Mouse (Mus musculus) MEL (cell line): ENCODE data around the gene Msx1.

Source experiments
- CTCF ChIP-seq, 3 experiments: IDR thresholded peaks in 2 of 3; conservative IDR thresholded peaks in 1 of 3; 2 replicates each; pipeline ENCODE4 v1.5.1; 2011 to 2012; ENCODE audit warnings: low read length in 3 of 3, low read depth in 2 of 3, mild to moderate bottlenecking in 2 of 3, improper control_type of control experiment in 1 of 3, inconsistent platforms in 1 of 3, mixed read lengths in 1 of 3, moderate library complexity in 1 of 3; ENCODE audit not compliant: control insufficient read depth in 1 of 3, insufficient read depth in 1 of 3, poor library complexity in 1 of 3, severe bottlenecking in 1 of 3
- EP300 ChIP-seq, 2 experiments: IDR thresholded peaks; 2 replicates each; pipeline ENCODE4 v1.6.1; 2011; ENCODE audit warnings: improper control_type of control experiment in 2 of 2, low read length in 2 of 2, low read depth in 1 of 2, mild to moderate bottlenecking in 1 of 2
- GATA1 ChIP-seq: IDR thresholded peaks from 2 replicates; pipeline ENCODE4 v1.6.1; 2011; ENCODE audit warnings: low read depth, low read length, improper control_type of control experiment
- MAFK ChIP-seq: IDR thresholded peaks from 2 replicates; pipeline ENCODE4 v1.6.1; 2011; ENCODE audit warnings: low read depth, mild to moderate bottlenecking, low read length, improper control_type of control experiment, borderline replicate concordance
- POLR2A ChIP-seq, 2 experiments: IDR thresholded peaks; 2 replicates each; pipeline ENCODE4 v1.6.1; 2011 to 2012; ENCODE audit warnings: low read length in 2 of 2, mild to moderate bottlenecking in 2 of 2, control low read depth in 1 of 2, improper control_type of control experiment in 1 of 2, low read depth in 1 of 2, moderate library complexity in 1 of 2; ENCODE audit not compliant: control insufficient read depth in 1 of 2, insufficient read depth in 1 of 2, poor library complexity in 1 of 2
- RCOR1 ChIP-seq: IDR thresholded peaks from 2 replicates; pipeline ENCODE4 v1.6.1; 2012; ENCODE audit warnings: low read depth, mild to moderate bottlenecking, inconsistent platforms, low read length, improper control_type of control experiment
- TBP ChIP-seq: IDR thresholded peaks from 2 replicates; pipeline ENCODE4 v1.8.0; 2011; ENCODE audit warnings: low read depth, low read length, improper control_type of control experiment
- USF1 ChIP-seq: IDR thresholded peaks from 2 replicates; pipeline ENCODE4 v1.6.1; 2014; ENCODE audit warnings: low read depth, mild to moderate bottlenecking, inconsistent platforms, low read length, improper control_type of control experiment, moderate library complexity
- ZC3H11A ChIP-seq: IDR thresholded peaks from 2 replicates; pipeline ENCODE4 v1.6.1; 2012; ENCODE audit warnings: low read depth, mild to moderate bottlenecking, inconsistent platforms, low read length, improper control_type of control experiment
- ZKSCAN1 ChIP-seq: IDR thresholded peaks from 2 replicates; pipeline ENCODE4 v1.6.1; 2012; ENCODE audit warnings: low read depth, mild to moderate bottlenecking, inconsistent platforms, low read length, improper control_type of control experiment, moderate library complexity

GRCm38 (mm10) chr5:37856057-37856456, 31.7 kb upstream of the Msx1 start:
- TF ChIP-seq CTCF (IDR thresholded peaks at IDR 0.05 in 2 of 3, conservative IDR thresholded peaks at IDR 0.05 in 1 of 3; ENCODE audit: control insufficient read depth in 1 of 3, insufficient read depth in 1 of 3, low read depth in 2 of 3, low read length in 3 of 3, poor library complexity in 1 of 3, severe bottlenecking in 1 of 3) (no peak), ZKSCAN1 (no peak), GATA1 (no peak), RCOR1 (no peak), POLR2A (IDR thresholded peaks at IDR 0.05; ENCODE audit: control insufficient read depth in 1 of 2, insufficient read depth in 1 of 2, low read depth in 1 of 2, low read length in 2 of 2, poor library complexity in 1 of 2) (no peak), MAFK (no peak), USF1 (no peak), TBP (no peak), ZC3H11A (no peak), EP300 (IDR thresholded peaks at IDR 0.05; ENCODE audit: low read depth in 1 of 2, low read length in 2 of 2) (no peak)
